Mouse (Mus musculus): ENCODE data around the gene Cspg5. TPM values are rescaled to one million over a fixed set of nuclear protein-coding genes. Genes with fewer than 3 reads are reported as not detected.

The Cspg5 gene
- polyA plus RNA-seq, 1 experiment from 2014 or later = 3.2 TPM

Small RNAs within 50 kb of the gene (microRNA-seq; reads per million reads assigned to microRNA genes)
- gene Mir6236 = 31.0 reads per million, percentile 34 among the genes with 10 or more reads in this experiment

Other genes starting within 250 kb of the Cspg5 start
- gene Smarcc1, start 126.1 kb upstream of the Cspg5 start, polyA plus RNA-seq (2014; fragmentation: Nextera tagmentation; extraction: Ambion mirVana) = 143 and 158 TPM in 2 replicates
- gene Dhx30, start 126.0 kb upstream of the Cspg5 start, polyA plus RNA-seq (2014; fragmentation: Nextera tagmentation; extraction: Ambion mirVana) = 123 and 125 TPM in 2 replicates
- 23.6 and 25.5 TPM in 2 replicates for gene Elp6, start 61.4 kb downstream of the Cspg5 start, polyA plus RNA-seq (2014; fragmentation: Nextera tagmentation; extraction: Ambion mirVana)
- gene Scap, start 89.5 kb downstream of the Cspg5 start, polyA plus RNA-seq (2014; fragmentation: Nextera tagmentation; extraction: Ambion mirVana) = 28.4 and 32.3 TPM in 2 replicates
- gene Ptpn23, start 164.4 kb downstream of the Cspg5 start, polyA plus RNA-seq (2014; fragmentation: Nextera tagmentation; extraction: Ambion mirVana) = 19.3 and 21.3 TPM in 2 replicates
- 9.6 and 13.1 TPM in 2 replicates for gene Ngp, start 176.0 kb downstream of the Cspg5 start, polyA plus RNA-seq (2014; fragmentation: Nextera tagmentation; extraction: Ambion mirVana)
- gene Klhl18, start 232.9 kb downstream of the Cspg5 start, polyA plus RNA-seq (2014; fragmentation: Nextera tagmentation; extraction: Ambion mirVana) = 10.7 and 10.9 TPM in 2 replicates
- gene Kif9, start 233.2 kb downstream of the Cspg5 start, polyA plus RNA-seq (2014; fragmentation: Nextera tagmentation; extraction: Ambion mirVana) = 0.72 and 1.0 TPM in 2 replicates

Data from stomach, embryonic 14.5 days (tissue).